Mouse (Mus musculus) layer of hippocampus, postnatal 36 days (tissue): ENCODE data around the gene Baiap2. TPM values are rescaled to one million over a fixed set of nuclear protein-coding genes. Genes with fewer than 3 reads are reported as not detected.

Experiments
- DNase-seq, 2 experiments: peaks; one replicate each; pipeline ENCODE4 v3.0.0; 2022
- total RNA-seq, 2 experiments: library from RNA; stranded (reverse); gene quantifications; 2 replicates each; pipeline ENCODE4 v1.2.3; 2021

Gene Baiap2
- total RNA-seq = 100 to 1,000 TPM; 246 to 257 TPM

- peak; percentile 97 for DNase-seq
Observed at GRCm38 (mm10) chr11:119942727-119943427, at the start of gene Baiap2. Gene Baiap2, plus strand, starts transcription at chr11:119942763.

- no peak for DNase-seq
Observed at GRCm38 (mm10) chr11:119893667-119894236, 48.8 kb upstream of the Baiap2 start.

- no peak for DNase-seq
Observed at GRCm38 (mm10) chr11:119894634-119895033, 47.9 kb upstream of the Baiap2 start.

- no peak for DNase-seq
Observed at GRCm38 (mm10) chr11:119897041-119897440, 45.5 kb upstream of the Baiap2 start.

GRCm38 (mm10) chr11:119898976-119899375 lies 43.6 kb upstream of the Baiap2 start:
- DNase-seq = no peak

- DNase-seq = no peak
Observed at GRCm38 (mm10) chr11:119901174-119901573, 41.4 kb upstream of the Baiap2 start.

- DNase-seq = no peak
Observed at GRCm38 (mm10) chr11:119902891-119903290, 39.7 kb upstream of the Baiap2 start.

GRCm38 (mm10) chr11:119904621-119905286 lies 37.8 kb upstream of the Baiap2 start:
- peak; percentile 72 to 74 for DNase-seq

GRCm38 (mm10) chr11:119905794-119906193 lies 36.8 kb upstream of the Baiap2 start:
- no peak for DNase-seq

- DNase-seq = peak; percentile 26 to 38
Observed at GRCm38 (mm10) chr11:119907006-119907650, 35.4 kb upstream of the Baiap2 start.

- DNase-seq = no peak
Observed at GRCm38 (mm10) chr11:119907711-119908110, 34.9 kb upstream of the Baiap2 start.

- peak; percentile 75 to 79 for DNase-seq
Observed at GRCm38 (mm10) chr11:119909436-119909835, 33.1 kb upstream of the Baiap2 start.

GRCm38 (mm10) chr11:119912845-119913244 lies 29.7 kb upstream of the Baiap2 start:
- no peak for DNase-seq

- peak; percentile 90 to 91 for DNase-seq
Observed at GRCm38 (mm10) chr11:119913291-119913934, 29.1 kb upstream of the Baiap2 start, which contains the start of gene Chmp6. Gene Chmp6, plus strand, starts transcription at chr11:119913441.

GRCm38 (mm10) chr11:119913935-119914314 lies 28.6 kb upstream of the Baiap2 start:
- no peak for DNase-seq

GRCm38 (mm10) chr11:119914381-119914780 lies 28.2 kb upstream of the Baiap2 start:
- no peak for DNase-seq

GRCm38 (mm10) chr11:119915666-119916065 lies 26.9 kb upstream of the Baiap2 start:
- no peak for DNase-seq

- DNase-seq = no peak
Observed at GRCm38 (mm10) chr11:119916102-119916790, 26.3 kb upstream of the Baiap2 start.

- peak in 1 of 2 experiments; percentile 9 for DNase-seq
Observed at GRCm38 (mm10) chr11:119916834-119917469, 25.6 kb upstream of the Baiap2 start.

GRCm38 (mm10) chr11:119918521-119918920 lies 24.0 kb upstream of the Baiap2 start:
- no peak for DNase-seq

- DNase-seq = no peak
Observed at GRCm38 (mm10) chr11:119919432-119919831, 23.1 kb upstream of the Baiap2 start.
